Mouse (Mus musculus) liver, postnatal 0 days (tissue): ENCODE data around the gene H1foo. TPM values are rescaled to one million over a fixed set of nuclear protein-coding genes. Genes with fewer than 3 reads are reported as not detected.
A peak's percentile ranks its signal among the peaks of the same experiment; 100 is the strongest.

Experiments used
- ATAC-seq: fragments of 200-750 bp; cut with Nextera tagmentation; 2 replicates; pipeline ENCODE4 v1.8.0; 2017; ENCODE audit warnings: mild to moderate bottlenecking, moderate library complexity
- DNase-seq: peaks from one replicate; pipeline ENCODE4 v3.0.0-alpha.2; 2016
- H3K27ac ChIP-seq: fragments of 300-500 bp; sonication (generic); 2 replicates; pipeline ENCODE4 v1.5.1; 2014; ENCODE audit warnings: antibody characterized with exemption, moderate library complexity, mild to moderate bottlenecking, low read depth
- H3K27me3 ChIP-seq: fragments of 300-500 bp; sonication (generic); 2 replicates; pipeline ENCODE4 v1.6.1; 2014; ENCODE audit warnings: low read length, control low read depth, mixed read lengths; ENCODE audit not compliant: insufficient read depth
- H3K36me3 ChIP-seq: fragments of 300-500 bp; sonication (generic); replicated peaks from 2 replicates; pipeline ENCODE4 v1.6.1; 2014; ENCODE audit warnings: mild to moderate bottlenecking, control low read depth, low read length, moderate library complexity, mixed read lengths; ENCODE audit not compliant: insufficient read depth
- H3K4me1 ChIP-seq: fragments of 300-500 bp; sonication (generic); 2 replicates; pipeline ENCODE4 v1.6.1; 2014; ENCODE audit warnings: antibody characterized with exemption, mild to moderate bottlenecking, control low read depth; ENCODE audit not compliant: insufficient read depth
- H3K4me2 ChIP-seq: fragments of 300-500 bp; sonication (generic); 2 replicates; pipeline ENCODE4 v1.6.1; 2014; ENCODE audit warnings: low read depth, mild to moderate bottlenecking, low read length, moderate library complexity, mixed read lengths
- H3K4me3 ChIP-seq: fragments of 300-500 bp; sonication (generic); 2 replicates; pipeline ENCODE4 v1.5.1; 2014; ENCODE audit warnings: low read depth, low read length
- H3K9ac ChIP-seq: fragments of 300-500 bp; sonication (generic); replicated peaks from 2 replicates; pipeline ENCODE4 v1.6.1; 2014; ENCODE audit warnings: mild to moderate bottlenecking, moderate library complexity
- H3K9me3 ChIP-seq: fragments of 300-500 bp; sonication (generic); 2 replicates; pipeline ENCODE4 v1.6.1; 2016; ENCODE audit warnings: mild to moderate bottlenecking, control low read depth, low read length, mixed read lengths
- CTCF ChIP-seq: sonication (generic); IDR thresholded peaks from 2 replicates; pipeline ENCODE4 v1.5.1; 2016; ENCODE audit warnings: antibody characterized with exemption, low read depth
- EP300 ChIP-seq: IDR thresholded peaks from 2 replicates; pipeline ENCODE4 v1.6.1; 2016; ENCODE audit warnings: antibody characterized with exemption, low read depth, mild to moderate bottlenecking
- WGBS: fragments of 180-500 bp; shearing (Covaris S2); extraction: QIAGEN DNeasy Blood & Tissue Kit; methylation state at CpG from one replicate; pipeline ENCODE4 v1.1.7; 2014; ENCODE audit not compliant: insufficient replicate concordance; 5-methylcytosine and 5-hydroxymethylcytosine counted together
- polyA plus RNA-seq: library from polyadenylated mRNA; unstranded; fragments of >200 nt; fragmentation: Nextera tagmentation; extraction: Ambion mirVana; gene quantifications from 2 replicates; pipeline ENCODE4 v1.2.1, GENCODE M21; 2015

Gene H1foo
- polyA plus RNA-seq, 1 experiment from 2014 or later: not detected

DNA sequence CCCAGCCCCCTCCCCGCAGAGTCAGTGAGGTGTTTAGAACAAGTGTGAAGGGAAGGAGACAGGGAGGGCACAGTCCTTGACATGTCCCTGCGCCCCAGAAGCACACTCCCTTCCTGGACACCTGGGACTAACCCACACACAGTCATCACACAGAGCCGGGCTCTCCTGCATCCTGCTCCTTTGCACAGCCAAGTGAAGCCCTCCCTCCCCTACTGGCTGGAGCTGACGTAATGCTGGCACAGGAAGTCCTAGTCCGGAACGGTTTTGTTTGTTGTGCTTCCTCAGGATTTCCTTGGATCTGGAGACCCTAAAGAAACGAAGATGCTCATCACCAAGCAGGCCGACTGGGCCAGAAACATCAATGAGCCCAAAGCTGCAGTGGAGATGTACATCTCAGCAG is 34.8 kb upstream of the H1foo start:
- DNase-seq: peak; percentile 46
- 29% methylated on average over 8 of the region's 8 CpGs for WGBS
- Histone ChIP-seq H3K4me2 (0 out of 2 replicates have a peak overlapping the region, but pooled peaks have one; percentile 6), H3K27ac (0 out of 2 replicates have a peak overlapping the region, but pooled peaks have one; percentile 35), H3K9ac (no peak overlapping the region), H3K27me3 (no peaks in the 10 kb centered on the region), H3K36me3 (no peaks in the 10 kb centered on the region), H3K9me3 (no peaks in the 10 kb centered on the region), H3K4me1 (peaks cover 30% of the 10 kb centered on the region), H3K4me3 (no peak overlapping the region)
- peak; percentile 47 for ATAC-seq
- 0 out of 2 replicates have a peak, but pooled peaks have one; percentile 10 for TF ChIP-seq EP300
- no peak for TF ChIP-seq CTCF

DNA sequence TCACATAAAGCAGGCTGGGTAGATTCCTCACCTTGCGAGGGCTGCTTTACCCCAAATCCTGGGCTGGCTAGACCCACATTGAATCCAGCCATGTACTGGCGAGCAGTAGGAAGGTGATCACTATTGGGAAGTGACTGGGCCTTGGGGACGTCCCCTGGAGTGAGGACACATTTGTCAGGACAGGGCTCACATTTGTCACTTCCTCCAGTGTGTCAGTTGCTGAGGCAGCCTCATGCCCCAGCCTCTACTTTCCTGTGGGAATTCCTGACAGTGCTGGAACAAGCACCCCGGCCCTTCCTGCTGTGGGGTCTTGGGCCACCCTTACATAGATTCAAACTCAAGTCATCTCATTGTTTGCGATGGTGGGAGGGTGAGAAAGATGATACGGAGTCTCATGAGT is 33.0 kb upstream of the H1foo start:
- no peaks in the 10 kb centered on the region for H3K9me3 ChIP-seq
- H3K27ac ChIP-seq: no peak overlapping the region
- H3K4me1 ChIP-seq: peaks cover 30% of the 10 kb centered on the region
- H3K36me3 ChIP-seq: no peaks in the 10 kb centered on the region
- H3K4me2 ChIP-seq: no peak overlapping the region
- TF ChIP-seq EP300 (no peak), CTCF (no peak)
- H3K27me3 ChIP-seq: no peaks in the 10 kb centered on the region
- DNase-seq (no peak), ATAC-seq (no peak)
- 74% methylated on average over 6 of the region's 6 CpGs for WGBS
- no peak overlapping the region for H3K9ac ChIP-seq
- H3K4me3 ChIP-seq: no peak overlapping the region

DNA sequence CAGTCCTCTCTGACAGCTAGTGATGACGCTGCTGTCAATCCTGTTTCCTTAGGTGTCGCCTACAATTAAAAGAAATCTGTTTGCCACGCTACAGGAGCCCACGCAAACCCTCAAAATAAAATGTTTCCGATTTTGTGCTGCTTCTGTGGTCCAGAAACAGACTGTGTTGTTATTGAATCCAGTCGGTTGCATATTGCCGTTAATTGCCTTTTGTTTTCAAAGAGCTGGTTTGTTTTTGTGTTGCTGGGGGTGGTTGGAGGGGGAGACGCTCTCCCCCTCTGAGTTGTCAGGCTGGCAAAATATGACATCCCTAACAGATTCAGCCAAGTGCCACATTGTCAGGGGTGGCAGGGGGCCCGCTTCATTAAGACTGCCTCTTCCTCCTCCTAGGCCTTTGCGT is 31.3 kb upstream of the H1foo start:
- no peak for DNase-seq
- H3K4me2 ChIP-seq: no peak overlapping the region
- peaks cover 22% of the 10 kb centered on the region for H3K4me1 ChIP-seq
- H3K27me3 ChIP-seq: no peaks in the 10 kb centered on the region
- ATAC-seq: no peak
- WGBS: 81% methylated on average over 10 of the region's 10 CpGs
- no peak overlapping the region for H3K9ac ChIP-seq
- no peaks in the 10 kb centered on the region for H3K36me3 ChIP-seq
- H3K27ac ChIP-seq: no peak overlapping the region
- H3K4me3 ChIP-seq: no peak overlapping the region
- no peaks in the 10 kb centered on the region for H3K9me3 ChIP-seq
- TF ChIP-seq CTCF: no peak
- TF ChIP-seq EP300: no peak

DNA sequence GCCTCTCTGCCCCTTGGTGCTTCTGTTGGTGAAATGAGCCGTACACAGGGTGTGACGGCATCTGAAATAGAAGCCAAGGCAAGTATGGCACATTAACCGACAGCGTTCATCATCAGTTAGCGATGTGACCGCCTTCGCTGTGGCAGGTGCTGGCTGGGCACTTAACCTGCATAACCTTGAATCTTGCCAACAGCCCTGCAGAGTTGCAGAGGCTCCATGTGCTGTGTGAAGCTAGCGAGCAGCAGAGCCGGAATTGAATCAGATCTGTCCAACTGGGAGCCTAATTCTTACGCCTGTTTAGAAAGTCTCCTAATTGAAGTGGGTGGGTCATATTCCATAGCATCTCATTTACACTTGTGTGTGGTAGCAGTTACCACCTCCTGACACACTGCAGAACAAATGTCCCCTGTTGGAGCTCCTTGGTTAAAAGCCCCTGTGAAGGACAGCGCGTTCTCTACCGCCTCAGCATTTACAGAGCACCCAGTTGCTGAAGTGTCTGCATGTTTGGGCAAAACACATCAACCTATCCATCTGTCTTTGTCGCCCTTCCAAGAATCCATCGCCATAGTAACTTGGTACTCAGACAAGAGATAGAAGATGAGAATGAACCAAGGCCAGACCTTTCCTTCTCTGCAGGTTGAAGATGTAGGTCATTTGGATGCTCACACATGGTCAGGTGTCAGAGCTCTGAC is 30.1 kb upstream of the H1foo start:
- no peak overlapping the region for H3K27ac ChIP-seq
- H3K36me3 ChIP-seq: no peaks in the 10 kb centered on the region
- H3K4me3 ChIP-seq: no peak overlapping the region
- ATAC-seq (no peak), DNase-seq (no peak)
- H3K9ac ChIP-seq: no peak overlapping the region
- no peaks in the 10 kb centered on the region for H3K27me3 ChIP-seq
- no peak overlapping the region for H3K4me2 ChIP-seq
- H3K9me3 ChIP-seq: no peaks in the 10 kb centered on the region
- no peak for TF ChIP-seq CTCF
- no peak for TF ChIP-seq EP300
- H3K4me1 ChIP-seq: peaks cover 10% of the 10 kb centered on the region
- 85% methylated on average over 15 of the region's 15 CpGs for WGBS

DNA sequence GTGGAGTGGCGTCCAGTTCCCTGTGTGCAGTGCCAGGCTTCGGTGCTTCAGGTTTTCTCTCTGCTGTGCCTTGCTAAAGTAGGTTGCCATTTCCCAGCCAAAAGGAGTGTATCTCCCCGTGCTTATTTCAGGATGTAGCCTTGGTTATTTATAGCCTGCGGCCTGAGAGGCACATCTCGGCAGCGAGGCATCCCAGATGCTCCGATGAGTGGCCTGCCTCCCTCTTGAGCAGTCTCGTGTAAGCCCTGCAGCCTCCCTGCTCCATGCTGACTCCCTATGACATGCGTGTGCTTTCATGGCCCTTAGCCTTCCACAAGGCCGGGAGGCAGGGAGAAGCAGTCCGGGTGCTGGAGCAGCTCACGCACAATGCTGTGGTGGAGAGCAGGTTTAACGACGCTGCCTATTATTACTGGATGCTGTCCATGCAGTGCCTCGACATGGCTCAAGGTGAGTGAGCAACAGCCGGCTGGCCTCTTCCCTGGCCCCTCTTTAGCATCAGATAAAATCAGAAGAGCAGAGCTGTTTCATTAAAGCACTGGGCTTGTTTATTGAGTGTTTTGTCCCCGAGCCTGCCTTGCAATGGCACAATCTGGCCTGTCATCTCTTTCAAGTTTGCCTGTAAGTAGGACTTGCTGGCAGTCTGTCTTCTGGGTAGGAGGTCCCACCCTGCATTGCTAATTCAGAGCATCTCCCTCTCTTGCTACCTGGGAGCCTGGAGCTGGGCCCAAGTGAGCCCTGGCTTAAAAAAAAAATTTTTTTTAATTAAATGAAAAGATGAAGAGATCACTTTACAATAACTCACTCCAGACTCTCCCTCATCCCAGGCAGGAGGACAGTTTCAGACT is 28.9 kb upstream of the H1foo start:
- no peak overlapping the region for H3K4me2 ChIP-seq
- DNase-seq: no peak
- ATAC-seq: no peak
- H3K9me3 ChIP-seq: no peaks in the 10 kb centered on the region
- 60% methylated on average over 17 of the region's 17 CpGs for WGBS
- H3K27ac ChIP-seq: no peak overlapping the region
- no peaks in the 10 kb centered on the region for H3K27me3 ChIP-seq
- no peaks in the 10 kb centered on the region for H3K36me3 ChIP-seq
- TF ChIP-seq CTCF: no peak
- TF ChIP-seq EP300: no peak
- H3K9ac ChIP-seq: no peak overlapping the region
- no peak overlapping the region for H3K4me3 ChIP-seq
- no peaks in the 10 kb centered on the region; the same call in 1 of the 2 replicates for H3K4me1 ChIP-seq

DNA sequence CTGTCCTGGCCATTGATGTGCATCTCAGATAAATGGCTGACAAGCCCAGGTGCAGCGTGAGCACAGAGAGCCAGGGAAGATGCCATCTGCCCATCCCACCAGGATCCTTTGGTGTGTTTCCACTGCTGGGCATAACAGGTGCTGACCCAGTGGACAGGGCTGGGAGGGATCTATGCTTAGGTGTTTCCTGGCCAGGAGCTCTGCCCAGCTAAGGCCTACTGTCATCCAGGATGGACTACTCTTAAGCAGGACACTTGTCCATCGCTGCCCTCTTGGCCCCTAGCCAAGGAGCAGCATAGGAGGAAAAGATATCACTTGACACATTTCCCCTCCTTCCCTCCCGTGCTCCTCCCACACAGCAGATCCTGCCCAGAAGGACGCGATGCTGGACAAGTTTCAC is 28.1 kb upstream of the H1foo start:
- 77% methylated on average over 5 of the region's 5 CpGs for WGBS
- H3K36me3 ChIP-seq: no peaks in the 10 kb centered on the region

More for the DNA sequence above, 28.1 kb upstream of the H1foo start:
- H3K27me3 ChIP-seq: no peaks in the 10 kb centered on the region
- no peak for TF ChIP-seq CTCF
- TF ChIP-seq EP300: no peak
- no peak overlapping the region for H3K4me2 ChIP-seq
- H3K9ac ChIP-seq: no peak overlapping the region
- no peaks in the 10 kb centered on the region for H3K9me3 ChIP-seq
- DNase-seq: no peak
- no peak for ATAC-seq
- no peak overlapping the region for H3K4me3 ChIP-seq
- no peak overlapping the region for H3K27ac ChIP-seq
- H3K4me1 ChIP-seq: no peaks in the 10 kb centered on the region
